9 mouse cellular contexts compared by ENCODE assay signal in the genomic region with DNA sequence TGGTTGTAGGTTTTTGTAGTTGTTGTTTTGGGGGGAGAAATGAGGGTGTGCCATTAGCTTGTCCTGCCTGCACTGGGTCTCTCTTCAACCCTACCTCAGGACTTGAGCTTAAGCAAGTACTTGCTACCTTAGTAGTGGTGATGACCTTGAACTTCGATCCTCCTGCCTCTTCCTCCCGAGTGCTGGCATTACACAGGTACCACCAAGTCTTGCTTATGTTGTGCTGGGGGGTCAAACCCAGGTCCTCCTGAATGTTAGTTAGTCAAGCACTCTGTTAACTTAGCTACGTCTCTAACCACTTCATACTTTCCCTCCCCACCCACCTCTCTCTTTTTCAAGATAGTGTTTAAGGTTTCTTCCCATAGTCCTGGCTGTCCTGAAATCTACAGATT. TPM values are rescaled to one million over a fixed set of nuclear protein-coding genes. Genes with fewer than 3 reads are reported as not detected.
DNase-seq lines count a peak whose midpoint lies in the region; ATAC-seq and TF ChIP-seq lines count a peak whose summit lies in the region.
"Had no signal": no experiment of that assay in that cellular context is flagged by ENCODE, and none has a peak within 500 bp of the region (broad histone marks: within the 10 kb centered on the region; RNA-seq: fewer than 3 reads in every experiment).

No protein-coding gene starts in this region.

- in situ Hi-C loops in ES-E14 (cut with MboI; ENCODE audit: low sequenced_read_pairs in 2 of 2, unreplicated experiment in 2 of 2): no loop called here

- no peaks in the 10 kb centered on the region for H3K27me3 ChIP-seq in heart, embryonic 11.5 days (ENCODE audit: control insufficient read depth, insufficient read depth, low read length)
- no peaks in the 10 kb centered on the region for H3K27me3 ChIP-seq in hindbrain, embryonic 11.5 days (ENCODE audit: control insufficient read depth, insufficient read depth, low read length)
- H3K27me3 ChIP-seq in liver, embryonic 16.5 days (ENCODE audit: control insufficient read depth, insufficient read depth, low read depth, low read length): peaks cover 32% of the 10 kb centered on the region

- no peaks in the 10 kb centered on the region for H3K9me3 ChIP-seq in heart, embryonic 11.5 days (replicated peaks; ENCODE audit: control insufficient read depth, low read length)
- H3K9me3 ChIP-seq in ES-E14 (ENCODE audit: control insufficient read depth, insufficient read depth, low read depth, low read length): no peaks in the 10 kb centered on the region
- H3K9me3 ChIP-seq in hindbrain, embryonic 11.5 days (ENCODE audit: control insufficient read depth, low read length): no peaks in the 10 kb centered on the region
- no peaks in the 10 kb centered on the region for H3K9me3 ChIP-seq in liver, embryonic 16.5 days (replicated peaks; ENCODE audit: control insufficient read depth, low read length)

- peaks cover 19% of the 10 kb centered on the region for H3K4me1 ChIP-seq in heart, embryonic 11.5 days (ENCODE audit: control insufficient read depth, insufficient read depth, low read length)
- H3K4me1 ChIP-seq in ES-E14 (ENCODE audit: control insufficient read depth in 2 of 2, insufficient read depth in 2 of 2, low read length in 2 of 2, poor library complexity in 1 of 2): peaks cover 14 to 30% of the 10 kb centered on the region in 2 experiments
- peaks cover 11% of the 10 kb centered on the region for H3K4me1 ChIP-seq in hindbrain, embryonic 11.5 days (replicated peaks; ENCODE audit: control insufficient read depth, insufficient read depth, low read length)
- peaks cover 27% of the 10 kb centered on the region for H3K4me1 ChIP-seq in liver, embryonic 16.5 days (ENCODE audit: control insufficient read depth, low read depth, low read length)

- no peaks in the 10 kb centered on the region for H3K36me3 ChIP-seq in heart, embryonic 11.5 days (ENCODE audit: control insufficient read depth, insufficient read depth, low read length)
- no peaks in the 10 kb centered on the region for H3K36me3 ChIP-seq in ES-E14 (ENCODE audit: control insufficient read depth, insufficient read depth, low read length, poor library complexity, severe bottlenecking)
- no peaks in the 10 kb centered on the region for H3K36me3 ChIP-seq in hindbrain, embryonic 11.5 days (ENCODE audit: control insufficient read depth, insufficient read depth, low read length)
- no peaks in the 10 kb centered on the region for H3K36me3 ChIP-seq in liver, embryonic 16.5 days (ENCODE audit: control insufficient read depth, insufficient read depth)

- H3K9ac ChIP-seq in heart, embryonic 11.5 days (ENCODE audit: low read depth, low read length): peak overlapping the region; percentile 69; the same call in 1 of the 2 replicates
- H3K9ac ChIP-seq in ES-E14 (ENCODE audit: insufficient read depth, low read depth, low read length, poor library complexity, severe bottlenecking): no peak overlapping the region
- H3K9ac ChIP-seq in hindbrain, embryonic 11.5 days (ENCODE audit: low read depth, low read length): peak overlapping the region; percentile 59
- H3K9ac ChIP-seq in liver, embryonic 16.5 days (ENCODE audit: low read depth, low read length): no peak overlapping the region

- WGBS in heart, embryonic 11.5 days (ENCODE audit: insufficient replicate concordance): 64% methylated on average over 3 of the region's 3 CpGs
- WGBS in hindbrain, embryonic 11.5 days: 53% methylated on average over 3 of the region's 3 CpGs
- WGBS in liver, embryonic 16.5 days (ENCODE audit: insufficient replicate concordance): 49% methylated on average over 3 of the region's 3 CpGs

- H3K27ac ChIP-seq in heart, embryonic 11.5 days (ENCODE audit: low read depth, low read length): no peak overlapping the region
- no peak overlapping the region for H3K27ac ChIP-seq in ES-E14 (ENCODE audit: insufficient read depth, low read depth, low read length, poor library complexity, severe bottlenecking)
- peak overlapping the region; percentile 31; the same call in 1 of the 2 replicates for H3K27ac ChIP-seq in hindbrain, embryonic 11.5 days (ENCODE audit: low read depth, low read length)
- H3K27ac ChIP-seq in liver, embryonic 16.5 days (ENCODE audit: low read length): no peak overlapping the region

- DNase-seq in heart, adult 9 months (ENCODE audit: low spot score in 2 of 2): no peak
- DNase-seq in ES-E14 (ENCODE audit: low read depth, low spot score): no peak
- DNase-seq in hindbrain, embryonic 11.5 days (ENCODE audit: low spot score): no peak
- DNase-seq in thymus, postnatal 0 days (ENCODE audit: low spot score): no peak
- no peak for DNase-seq in urinary bladder, postnatal 4 days (ENCODE audit: low spot score in 2 of 2)

- ATAC-seq in heart, embryonic 11.5 days (replicated peaks; ENCODE audit: insufficient number of reproducible peaks, low FRiP score, low TSS enrichment): no peak
- 0 out of 2 replicates have a peak, but pooled peaks have one; percentile 15 for ATAC-seq in hindbrain, embryonic 11.5 days (ENCODE audit: low FRiP score)
- ATAC-seq in liver, embryonic 16.5 days (ENCODE audit: low read depth): no peak
- ATAC-seq in monocyte, adult 5-6 weeks (replicated peaks; ENCODE audit: insufficient number of reproducible peaks, low FRiP score, low TSS enrichment, poor library complexity, severe bottlenecking): no peak
- ATAC-seq: inflammation-experienced regulatory T-cells, adult 6 months had no signal

- H3K4me3 ChIP-seq in heart, embryonic 11.5 days (ENCODE audit: low read depth, low read length): peak overlapping the region; percentile 44
- peak overlapping the region; percentile 44 to 72 for H3K4me3 ChIP-seq in ES-E14 (ENCODE audit: insufficient read depth in 1 of 2, low read depth in 1 of 2, low read length in 2 of 2, poor library complexity in 1 of 2, severe bottlenecking in 1 of 2)
- H3K4me3 ChIP-seq in hindbrain, embryonic 11.5 days (ENCODE audit: low read depth, low read length): peak overlapping the region; percentile 29; the same call in 1 of the 2 replicates
- H3K4me3 ChIP-seq in liver, embryonic 16.5 days (ENCODE audit: low read depth, low read length): no peak overlapping the region; the same call in 1 of the 2 replicates

- H3K4me2 ChIP-seq in heart, embryonic 11.5 days: peak overlapping the region; percentile 81
- peak overlapping the region; percentile 56 for H3K4me2 ChIP-seq in hindbrain, embryonic 11.5 days (replicated peaks; ENCODE audit: low read depth, low read length)
- H3K4me2 ChIP-seq in liver, embryonic 16.5 days (ENCODE audit: low read depth, low read length): peak overlapping the region; percentile 38

TF ChIP-seq in ES-E14, 5 proteins besides CTCF, POLR2A, EP300 and RAD21:
- no peak for TF ChIP-seq HCFC1 (IDR thresholded peaks at IDR 0.05; ENCODE audit: borderline replicate concordance, insufficient read depth, low read length)
- TF ChIP-seq CHD2 (IDR thresholded peaks at IDR 0.05; ENCODE audit: low read depth, low read length): no peak
- TF ChIP-seq MAFK (IDR thresholded peaks at IDR 0.05; ENCODE audit: insufficient read depth, low read depth, low read length): no peak
- TF ChIP-seq ZC3H11A (IDR thresholded peaks at IDR 0.05; ENCODE audit: borderline replicate concordance, low read depth, low read length): no peak
- no peak for TF ChIP-seq ZNF384 (IDR thresholded peaks at IDR 0.05; ENCODE audit: low read depth, low read length)

RNA-seq across cellular contexts. Expression of a gene that starts 11.7 kb away (rescaled TPM):
- polyA plus RNA-seq in heart, embryonic 11.5 days (2014; fragmentation: Nextera tagmentation; extraction: Ambion mirVana): 95.3 and 98.1 TPM in 2 replicates
- 74.5 and 122 TPM in 2 replicates for total RNA-seq in ES-E14 (2012; rRNA removed)
- polyA plus RNA-seq in hindbrain, embryonic 11.5 days (2014; fragmentation: Nextera tagmentation; extraction: Ambion mirVana): 166 and 168 TPM in 2 replicates
- 18.1 and 18.8 TPM in 2 replicates for polyA plus RNA-seq in liver, embryonic 16.5 days (2015; fragmentation: Nextera tagmentation; extraction: Ambion mirVana)
- polyA plus RNA-seq in thymus, postnatal 0 days (2015; fragmentation: Nextera tagmentation; extraction: Ambion mirVana): 22.9 and 23.9 TPM in 2 replicates
- total RNA-seq in monocyte, adult 5-6 weeks (2017): 3.7 to 18.6 TPM (median 15.7 TPM) in 3 replicates

RNA-seq across cellular contexts. Expression of a gene that starts 29.6 kb away (rescaled TPM):
- 22.4 and 22.5 TPM in 2 replicates for polyA plus RNA-seq in heart, embryonic 11.5 days (2014; fragmentation: Nextera tagmentation; extraction: Ambion mirVana)
- total RNA-seq in ES-E14 (2012; rRNA removed): 1.7 and 2.3 TPM in 2 replicates
- 4.1 and 4.4 TPM in 2 replicates for polyA plus RNA-seq in hindbrain, embryonic 11.5 days (2014; fragmentation: Nextera tagmentation; extraction: Ambion mirVana)
- polyA plus RNA-seq in liver, embryonic 16.5 days (2015; fragmentation: Nextera tagmentation; extraction: Ambion mirVana): 0.95 and 1.4 TPM in 2 replicates
- 5.6 and 6.5 TPM in 2 replicates for polyA plus RNA-seq in thymus, postnatal 0 days (2015; fragmentation: Nextera tagmentation; extraction: Ambion mirVana)
- not detected in 3 replicates for total RNA-seq in monocyte, adult 5-6 weeks (2017)
- polyA plus RNA-seq: inflammation-experienced regulatory T-cells, adult 6 months had no signal

RNA-seq across cellular contexts. Expression of a gene that starts 37.5 kb away (rescaled TPM):
- 22.2 and 29.2 TPM in 2 replicates for polyA plus RNA-seq in heart, embryonic 11.5 days (2014; fragmentation: Nextera tagmentation; extraction: Ambion mirVana)
- total RNA-seq in ES-E14 (2012; rRNA removed): 39.3 and 87.4 TPM in 2 replicates
- polyA plus RNA-seq in hindbrain, embryonic 11.5 days (2014; fragmentation: Nextera tagmentation; extraction: Ambion mirVana): 43.9 and 48.5 TPM in 2 replicates
- polyA plus RNA-seq in liver, embryonic 16.5 days (2015; fragmentation: Nextera tagmentation; extraction: Ambion mirVana): 10.2 and 11.1 TPM in 2 replicates
- 15.6 and 17.2 TPM in 2 replicates for polyA plus RNA-seq in thymus, postnatal 0 days (2015; fragmentation: Nextera tagmentation; extraction: Ambion mirVana)
- total RNA-seq in monocyte, adult 5-6 weeks (2017): 10.0 to 12.9 TPM (median 10.6 TPM) in 3 replicates

RNA-seq across cellular contexts. Expression of a gene that starts 55.1 kb away (rescaled TPM):
- polyA plus RNA-seq in heart, embryonic 11.5 days (2014; fragmentation: Nextera tagmentation; extraction: Ambion mirVana): 92.3 and 92.8 TPM in 2 replicates
- 55.0 and 91.6 TPM in 2 replicates for total RNA-seq in ES-E14 (2012; rRNA removed)
- polyA plus RNA-seq in hindbrain, embryonic 11.5 days (2014; fragmentation: Nextera tagmentation; extraction: Ambion mirVana): 124 and 138 TPM in 2 replicates
- 45.5 and 52.7 TPM in 2 replicates for polyA plus RNA-seq in liver, embryonic 16.5 days (2015; fragmentation: Nextera tagmentation; extraction: Ambion mirVana)
- polyA plus RNA-seq in thymus, postnatal 0 days (2015; fragmentation: Nextera tagmentation; extraction: Ambion mirVana): 196 and 200 TPM in 2 replicates
- 74.4 to 107 TPM (median 101 TPM) in 3 replicates for total RNA-seq in monocyte, adult 5-6 weeks (2017)

Comparison
In these comparisons a context has a peak if more than half of its experiments do, and no peak if none do; other contexts are left out.
1. H3K9ac ChIP-seq: peak in heart, embryonic 11.5 days (single experiment) and hindbrain, embryonic 11.5 days (single experiment); none in ES-E14 (single experiment) and liver, embryonic 16.5 days (single experiment).
2. Peak in every context shown above with its lines, with median percentiles within 50 percentile points of each other: H3K4me2 ChIP-seq.